Comparison of ENCODE assay signal across 11 mouse cellular contexts in the genomic region with DNA sequence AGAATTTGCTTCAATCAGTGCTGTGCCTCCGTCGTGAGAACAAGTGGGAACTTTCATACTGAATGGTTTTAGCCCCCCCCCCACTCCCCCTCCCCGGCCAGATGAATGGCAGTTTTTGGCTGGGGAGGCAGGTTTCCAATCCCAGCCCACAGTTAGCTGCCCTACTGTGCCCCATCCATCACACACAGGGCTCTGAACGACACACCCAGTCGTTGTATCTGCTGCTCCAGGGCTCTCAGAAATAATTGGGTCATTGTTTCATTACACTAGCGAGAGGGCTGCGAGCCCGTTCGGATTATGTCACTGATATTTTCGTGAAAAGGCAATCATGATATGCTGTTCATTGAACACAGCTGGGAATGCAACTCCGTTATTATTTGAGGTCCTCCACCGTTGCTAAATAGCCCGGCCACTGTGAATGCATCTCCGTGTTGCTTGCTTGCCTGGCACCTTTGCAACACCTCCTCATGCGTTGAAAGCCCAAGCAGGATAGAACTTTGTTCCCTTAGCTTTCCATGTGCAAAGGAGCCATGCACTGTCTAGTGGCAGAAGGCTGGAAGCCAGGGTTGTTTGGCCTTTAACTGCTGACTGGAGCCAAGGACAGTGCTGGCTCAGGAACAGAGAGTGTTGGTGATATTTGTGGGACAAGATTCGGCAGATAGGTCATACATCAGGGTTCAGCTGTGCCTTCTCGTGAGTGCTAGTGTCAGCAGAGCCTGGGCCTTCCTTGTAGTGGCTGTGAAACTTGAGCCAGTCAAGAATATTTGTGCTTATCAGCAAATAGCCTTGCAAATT. TPM values are rescaled to one million over a fixed set of nuclear protein-coding genes. Genes with fewer than 3 reads are reported as not detected.
DNase-seq lines count a peak whose midpoint lies in the region; ATAC-seq and TF ChIP-seq lines count a peak whose summit lies in the region.
"Had no signal": no experiment of that assay in that cellular context is flagged by ENCODE, and none has a peak within 500 bp of the region (broad histone marks: within the 10 kb centered on the region; RNA-seq: fewer than 3 reads in every experiment).

No protein-coding gene starts in this region.

- TF ChIP-seq CTCF in heart, postnatal 0 days (IDR thresholded peaks at IDR 0.05; ENCODE audit: low read depth): no peak

- H3K4me2 ChIP-seq in heart, postnatal 0 days (ENCODE audit: low read depth, low read length): no peak overlapping the region
- H3K4me2 ChIP-seq: liver, embryonic 13.5 days; neural tube, embryonic 12.5 days had no signal

- H3K27ac ChIP-seq in heart, postnatal 0 days (ENCODE audit: low read depth): no peak overlapping the region
- H3K27ac ChIP-seq: liver, embryonic 13.5 days; neural tube, embryonic 12.5 days had no signal

- DNase-seq in heart, postnatal 0 days (ENCODE audit: low spot score): no peak
- no peak for DNase-seq in heart, adult 8-10 months (ENCODE audit: low spot score)
- peak; percentile 7 for DNase-seq in testis, postnatal 14 days (ENCODE audit: low spot score)
- DNase-seq in testis, postnatal 10 days (ENCODE audit: low spot score): no peak
- peak; percentile 14 to 26 for DNase-seq in gastrocnemius, adult 8-10 months (ENCODE audit: low spot score in 2 of 2)
- no peak for DNase-seq in embryo, embryonic 10 days (ENCODE audit: low spot score)
- no peak for DNase-seq in spleen, postnatal 4 days (ENCODE audit: low spot score in 2 of 2)
- no peak for DNase-seq in thymus, postnatal 25 days
- DNase-seq: liver, embryonic 13.5 days had no signal

- ATAC-seq in heart, postnatal 0 days (ENCODE audit: insufficient read depth, low read depth): peak; percentile 25; the same call in 1 of the 2 replicates
- ATAC-seq: intestine, postnatal 0 days had no signal

- no peaks in the 10 kb centered on the region for H3K27me3 ChIP-seq in heart, postnatal 0 days (ENCODE audit: control insufficient read depth, insufficient read depth, low read length)
- H3K27me3 ChIP-seq: neural tube, embryonic 12.5 days had no signal

- H3K36me3 ChIP-seq in heart, postnatal 0 days (replicated peaks; ENCODE audit: control insufficient read depth, insufficient read depth, low read length): no peaks in the 10 kb centered on the region
- H3K36me3 ChIP-seq: liver, embryonic 13.5 days; neural tube, embryonic 12.5 days had no signal

- no peak overlapping the region for H3K9ac ChIP-seq in heart, postnatal 0 days (replicated peaks; ENCODE audit: low read depth, low read length)
- H3K9ac ChIP-seq: liver, embryonic 13.5 days; neural tube, embryonic 12.5 days had no signal

- no peaks in the 10 kb centered on the region for H3K9me3 ChIP-seq in heart, postnatal 0 days (replicated peaks; ENCODE audit: control insufficient read depth, low read length)
- H3K9me3 ChIP-seq: liver, embryonic 13.5 days; neural tube, embryonic 12.5 days had no signal

- no peak overlapping the region for H3K4me3 ChIP-seq in heart, postnatal 0 days (ENCODE audit: low read depth, low read length)
- H3K4me3 ChIP-seq: liver, embryonic 13.5 days; neural tube, embryonic 12.5 days had no signal

- no peak for TF ChIP-seq EP300 in heart, postnatal 0 days (IDR thresholded peaks at IDR 0.05; ENCODE audit: low read depth)

- H3K4me1 ChIP-seq in heart, postnatal 0 days (ENCODE audit: control insufficient read depth, insufficient read depth): no peaks in the 10 kb centered on the region
- H3K4me1 ChIP-seq: liver, embryonic 13.5 days; neural tube, embryonic 12.5 days had no signal

- 51% methylated on average over 17 of the region's 17 CpGs for WGBS in heart, postnatal 0 days

RNA-seq across cellular contexts. Expression of a gene that starts 32.9 kb away (rescaled TPM):
- total RNA-seq in heart, postnatal 0 days (2014; rRNA removed; ENCODE audit: low replicate concordance): 1.6 and 2.6 TPM in 2 replicates
- 0.15 TPM in 2 replicates for polyA plus RNA-seq in heart, postnatal 0 days (2015; fragmentation: Nextera tagmentation; extraction: Ambion mirVana)
- under 1 TPM in 3 of 4 experiments, not detected in 1; 0.09 to 0.17 (median 0.16) TPM for total RNA-seq in heart, adult 8-10 months (2022)
- total RNA-seq in gastrocnemius, adult 8-10 months (2022): under 1 TPM; 0.07 to 0.17 (median 0.11) TPM
- polyA plus RNA-seq: liver, embryonic 13.5 days had no signal

Comparison
In these comparisons a context has a peak if more than half of its experiments do, and no peak if none do; other contexts are left out.
1. DNase-seq: peak in testis, postnatal 14 days (single experiment) and gastrocnemius, adult 8-10 months (2 of 2); none in heart, postnatal 0 days (single experiment), heart, adult 8-10 months (single experiment), testis, postnatal 10 days (single experiment), embryo, embryonic 10 days (single experiment), spleen, postnatal 4 days (0 of 2) and thymus, postnatal 25 days (single experiment).